Mouse (Mus musculus) hindbrain, embryonic 11.5 days (tissue): ENCODE measurements around the gene Vmn1r1. TPM values are rescaled to one million over a fixed set of nuclear protein-coding genes. Genes with fewer than 3 reads are reported as not detected.

Experiments used
- ATAC-seq: fragments of 200-750 bp; cut with Nextera tagmentation; 2 replicates; pipeline ENCODE4 v1.8.0; 2017; ENCODE audit warnings: mild to moderate bottlenecking, moderate TSS enrichment, moderate library complexity; ENCODE audit not compliant: low FRiP score
- DNase-seq: peaks from one replicate; pipeline ENCODE4 v3.0.0-alpha.2; 2015; ENCODE audit warnings: low spot score
- H3K27ac ChIP-seq: fragments of 300-500 bp; sonication (generic); 2 replicates; pipeline ENCODE4 v1.5.1; 2014; ENCODE audit warnings: mild to moderate bottlenecking, low read depth, low read length
- H3K27me3 ChIP-seq: fragments of 300-500 bp; sonication (generic); 2 replicates; pipeline ENCODE4 v1.6.1; 2014; ENCODE audit warnings: mild to moderate bottlenecking, low read length, moderate library complexity, mixed read lengths; ENCODE audit not compliant: control insufficient read depth, insufficient read depth
- H3K36me3 ChIP-seq: fragments of 300-500 bp; sonication (generic); 2 replicates; pipeline ENCODE4 v1.6.1; 2014; ENCODE audit warnings: mild to moderate bottlenecking, low read length, moderate library complexity, mixed read lengths; ENCODE audit not compliant: control insufficient read depth, insufficient read depth
- H3K4me1 ChIP-seq: fragments of 300-500 bp; sonication (generic); replicated peaks from 2 replicates; pipeline ENCODE4 v1.6.1; 2014; ENCODE audit warnings: low read length, mixed read lengths; ENCODE audit not compliant: control insufficient read depth, insufficient read depth
- H3K4me2 ChIP-seq: fragments of 300-500 bp; sonication (generic); replicated peaks from 2 replicates; pipeline ENCODE4 v1.6.1; 2014; ENCODE audit warnings: mild to moderate bottlenecking, low read depth, low read length
- H3K4me3 ChIP-seq: fragments of 300-500 bp; sonication (generic); 2 replicates; pipeline ENCODE4 v1.5.1; 2014; ENCODE audit warnings: low read depth, low read length
- H3K9ac ChIP-seq: fragments of 300-500 bp; sonication (generic); 2 replicates; pipeline ENCODE4 v1.6.1; 2014; ENCODE audit warnings: low read depth, low read length
- H3K9me3 ChIP-seq: fragments of 300-500 bp; sonication (generic); 2 replicates; pipeline ENCODE4 v1.6.1; 2016; ENCODE audit warnings: low read length; ENCODE audit not compliant: control insufficient read depth
- WGBS: fragments of 180-500 bp; shearing (Covaris S2); extraction: QIAGEN DNeasy Blood & Tissue Kit; methylation state at CpG from one replicate; pipeline ENCODE4 v1.1.7; 2014; 5-methylcytosine and 5-hydroxymethylcytosine counted together
- polyA plus RNA-seq: library from polyadenylated mRNA; unstranded; fragments of >200 nt; fragmentation: Nextera tagmentation; extraction: Ambion mirVana; gene quantifications from 2 replicates; pipeline ENCODE4 v1.2.1, GENCODE M21; 2014

The Vmn1r1 gene
- polyA plus RNA-seq, 1 experiment from 2014 or later = not detected

DNA sequence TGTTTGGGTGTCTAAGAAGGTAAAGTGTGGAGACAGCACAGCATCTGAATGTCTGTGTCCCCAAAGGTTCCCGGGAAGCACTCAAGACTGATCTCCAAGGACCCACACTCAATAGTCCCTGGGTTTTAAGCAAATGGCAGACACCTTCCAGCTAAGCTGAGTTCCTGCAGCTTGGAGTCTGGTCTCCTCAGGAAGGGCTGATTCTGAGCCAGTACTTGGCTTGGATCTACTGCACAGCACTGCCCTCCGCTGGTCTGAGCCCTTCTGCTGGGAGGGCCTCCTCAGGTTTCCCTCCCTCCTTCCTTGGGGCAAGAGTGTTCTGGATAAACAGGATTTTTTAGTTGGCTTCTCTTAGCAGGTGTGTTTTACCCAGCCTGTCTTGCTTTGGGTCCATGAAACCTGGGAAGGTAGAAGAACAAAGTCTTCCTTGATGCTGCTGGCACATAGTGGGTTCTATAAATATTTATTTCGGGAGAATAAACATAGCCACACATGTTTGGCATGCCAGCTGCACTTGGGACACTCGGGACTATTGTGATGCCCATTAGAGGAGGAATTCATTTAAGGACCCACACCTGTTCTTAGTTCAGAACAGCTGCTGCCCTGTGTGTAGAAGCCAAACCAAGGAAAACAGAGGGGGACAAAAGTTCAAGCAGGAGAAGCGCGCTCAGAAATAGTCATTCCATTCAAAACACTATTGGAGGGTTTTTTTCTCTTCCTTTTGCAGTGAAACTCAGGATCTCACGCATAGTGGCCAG lies 48.5 kb downstream of the Vmn1r1 start:
- Histone ChIP-seq H3K9ac (no peak overlapping the region), H3K27me3 (no peaks in the 10 kb centered on the region), H3K36me3 (no peaks in the 10 kb centered on the region), H3K9me3 (no peaks in the 10 kb centered on the region), H3K4me3 (no peak overlapping the region), H3K27ac (no peak overlapping the region), H3K4me2 (no peak overlapping the region), H3K4me1 (peaks cover 4% of the 10 kb centered on the region; the same call in 1 of the 2 replicates)
- WGBS = 45% methylated on average over 7 of the region's 7 CpGs
- ATAC-seq (no peak), DNase-seq (no peak)

GRCm38 (mm10) chr1:182115197-182115596 lies 49.1 kb downstream of the Vmn1r1 start:
- no peaks in the 10 kb centered on the region for H3K9me3 ChIP-seq
- no peaks in the 10 kb centered on the region for H3K36me3 ChIP-seq
- DNase-seq (no peak), ATAC-seq (no peak)
- peaks cover 4% of the 10 kb centered on the region; the same call in 1 of the 2 replicates for H3K4me1 ChIP-seq
- no peak overlapping the region for H3K27ac ChIP-seq
- 30% methylated on average over 5 of the region's 5 CpGs for WGBS
- no peaks in the 10 kb centered on the region for H3K27me3 ChIP-seq
- H3K9ac ChIP-seq = no peak overlapping the region
- H3K4me3 ChIP-seq = no peak overlapping the region
- no peak overlapping the region for H3K4me2 ChIP-seq

DNA sequence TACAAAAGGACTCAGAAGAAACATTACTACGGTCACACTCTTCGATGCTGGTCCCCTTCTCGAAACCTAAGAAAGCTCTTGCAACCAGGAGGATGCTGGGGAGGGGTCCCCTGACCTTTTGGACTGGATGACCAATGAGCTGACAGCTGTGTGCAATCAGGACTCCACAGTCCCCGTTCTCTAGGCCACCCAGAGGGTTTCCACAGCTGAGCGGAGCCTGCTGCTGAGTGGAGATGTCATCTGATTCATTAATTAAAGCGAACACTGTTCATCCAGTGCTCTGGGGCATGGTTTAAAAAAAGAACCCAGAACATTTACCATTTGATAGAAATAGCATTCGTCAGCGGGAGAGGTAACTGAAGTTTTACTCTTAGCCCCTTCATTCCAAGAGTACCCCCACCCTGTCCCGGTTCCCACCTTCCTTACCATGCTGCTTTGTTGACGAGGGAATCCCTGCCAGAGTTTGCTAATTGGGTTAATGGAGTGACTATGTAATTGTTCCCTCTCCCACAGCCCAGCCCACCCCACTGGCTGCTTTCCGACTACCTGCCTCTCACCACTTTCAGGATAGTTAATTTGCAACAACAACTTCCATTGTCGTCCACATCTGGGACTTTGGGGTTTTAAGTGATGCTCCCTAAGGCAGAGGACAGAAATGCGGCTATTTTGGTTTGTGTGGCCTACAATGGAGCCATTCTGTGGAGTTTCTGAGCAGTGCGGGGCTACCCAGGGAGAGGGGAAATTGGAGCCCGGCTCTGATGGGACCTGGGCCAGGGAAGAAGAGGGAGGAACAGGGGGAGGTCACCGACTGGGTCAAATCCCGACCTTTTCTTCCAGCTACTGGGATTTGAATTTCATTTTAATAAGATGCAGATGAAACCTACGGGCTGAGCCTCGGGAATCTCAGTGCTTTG lies 50.4 kb downstream of the Vmn1r1 start:
- H3K4me2 ChIP-seq = no peak overlapping the region
- no peak for DNase-seq

DNA sequence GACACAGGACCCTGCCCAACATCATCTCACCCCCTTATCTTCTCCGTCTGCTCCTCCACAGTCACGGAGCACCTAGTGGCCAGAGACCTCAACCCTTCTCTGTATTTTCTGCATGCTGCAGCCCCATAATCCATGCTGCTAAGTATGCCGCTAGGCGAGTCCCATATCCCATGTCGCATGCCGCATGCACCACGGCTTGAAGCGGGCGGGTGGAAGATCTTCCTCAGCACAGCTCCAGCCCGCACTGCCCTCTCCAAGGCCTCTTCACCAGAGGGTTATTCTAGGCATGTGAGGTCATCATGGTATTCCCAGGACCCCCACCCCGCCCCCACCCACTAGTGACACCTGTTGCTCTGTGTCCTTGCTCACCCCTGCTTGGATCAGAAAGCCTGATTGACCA lies 51.2 kb downstream of the Vmn1r1 start:
- 82% methylated on average over 11 of the region's 11 CpGs for whole genome bisulfite sequencing
- Histone ChIP-seq H3K9me3 (no peaks in the 10 kb centered on the region), H3K4me1 (peaks cover 4% of the 10 kb centered on the region; the same call in 1 of the 2 replicates), H3K27me3 (no peaks in the 10 kb centered on the region), H3K4me3 (no peak overlapping the region), H3K27ac (no peak overlapping the region), H3K36me3 (no peaks in the 10 kb centered on the region), H3K9ac (no peak overlapping the region), H3K4me2 (no peak overlapping the region)
- no peak for ATAC-seq
- DNase-seq = no peak

More for the DNA sequence above, 50.4 kb downstream of the Vmn1r1 start:
- Histone ChIP-seq H3K4me3 (no peak overlapping the region), H3K9me3 (no peaks in the 10 kb centered on the region), H3K27ac (no peak overlapping the region), H3K4me1 (peaks cover 4% of the 10 kb centered on the region; the same call in 1 of the 2 replicates), H3K36me3 (no peaks in the 10 kb centered on the region), H3K9ac (no peak overlapping the region), H3K27me3 (no peaks in the 10 kb centered on the region)
- 20% methylated on average over 19 of the region's 19 CpGs for WGBS
- ATAC-seq = 0 out of 2 replicates have a peak, but pooled peaks have one; percentile 51

- Histone ChIP-seq H3K9ac (no peak overlapping the region), H3K4me2 (no peak overlapping the region), H3K27me3 (no peaks in the 10 kb centered on the region), H3K4me1 (peaks cover 4% of the 10 kb centered on the region; the same call in 1 of the 2 replicates), H3K27ac (no peak overlapping the region), H3K4me3 (no peak overlapping the region), H3K36me3 (no peaks in the 10 kb centered on the region), H3K9me3 (no peaks in the 10 kb centered on the region)
- no peak for DNase-seq
- ATAC-seq = no peak
- WGBS = 93% methylated on average over 15 of the region's 15 CpGs
Measured at GRCm38 (mm10) chr1:182112385-182112784, 51.9 kb downstream of the Vmn1r1 start.

GRCm38 (mm10) chr1:182111386-182112317 lies 52.6 kb downstream of the Vmn1r1 start:
- H3K4me2 ChIP-seq = no peak overlapping the region
- no peak for DNase-seq
- no peaks in the 10 kb centered on the region for H3K9me3 ChIP-seq
- peaks cover 4% of the 10 kb centered on the region; the same call in 1 of the 2 replicates for H3K4me1 ChIP-seq
- no peak overlapping the region for H3K27ac ChIP-seq
- H3K27me3 ChIP-seq = no peaks in the 10 kb centered on the region
- H3K36me3 ChIP-seq = no peaks in the 10 kb centered on the region
- WGBS = 81% methylated on average over 14 of the region's 14 CpGs
- H3K9ac ChIP-seq = no peak overlapping the region
- no peak overlapping the region for H3K4me3 ChIP-seq
- ATAC-seq = no peak

DNA sequence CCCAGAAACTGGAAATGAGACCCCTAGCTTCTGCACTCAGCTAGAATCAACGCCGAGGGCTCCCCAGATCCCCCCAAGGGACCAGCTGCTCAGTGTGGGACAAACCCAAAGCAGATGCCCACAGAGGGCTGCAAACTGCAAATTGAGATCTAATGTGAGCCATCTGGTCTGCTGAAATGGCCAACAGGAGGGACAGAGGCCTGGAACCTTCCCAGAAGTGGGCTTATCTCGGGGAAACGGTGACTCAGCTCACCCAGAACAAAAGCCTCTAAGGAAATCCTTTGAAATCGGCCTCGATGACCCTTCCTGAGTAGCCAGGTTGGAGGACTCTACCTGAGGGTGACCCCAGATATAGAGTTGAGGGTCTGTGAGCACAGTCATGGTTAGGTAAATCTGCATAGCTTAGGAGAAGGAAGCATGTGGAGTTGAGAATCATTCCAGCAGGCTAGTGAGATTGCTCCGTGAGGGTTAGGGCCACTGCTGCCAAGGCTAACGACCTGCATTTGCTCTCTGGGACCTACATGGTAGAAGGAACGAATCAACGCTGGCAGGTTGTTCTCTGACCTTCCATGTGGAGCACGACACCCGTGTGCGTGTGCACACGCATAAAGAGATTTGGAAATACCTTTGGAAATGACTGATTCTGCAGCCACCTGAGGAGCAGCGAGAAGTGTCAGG lies 53.4 kb downstream of the Vmn1r1 start:
- no peak for DNase-seq
- Histone ChIP-seq H3K36me3 (no peaks in the 10 kb centered on the region), H3K9me3 (no peaks in the 10 kb centered on the region), H3K9ac (no peak overlapping the region), H3K27ac (no peak overlapping the region), H3K4me2 (no peak overlapping the region), H3K27me3 (no peaks in the 10 kb centered on the region), H3K4me1 (peaks cover 4% of the 10 kb centered on the region; the same call in 1 of the 2 replicates), H3K4me3 (no peak overlapping the region)
- 73% methylated on average over 15 of the region's 15 CpGs for WGBS
- no peak for ATAC-seq
